Mouse (Mus musculus): ENCODE data around the gene Selenon. TPM values are rescaled to one million over a fixed set of nuclear protein-coding genes. Genes with fewer than 3 reads are reported as not detected.
A peak's percentile ranks its signal among the peaks of the same experiment; 100 is the strongest.

Gene Selenon
- total and polyA plus RNA-seq, 3 experiments: 0.27 to 1.0 (median 0.64) TPM

DNA sequence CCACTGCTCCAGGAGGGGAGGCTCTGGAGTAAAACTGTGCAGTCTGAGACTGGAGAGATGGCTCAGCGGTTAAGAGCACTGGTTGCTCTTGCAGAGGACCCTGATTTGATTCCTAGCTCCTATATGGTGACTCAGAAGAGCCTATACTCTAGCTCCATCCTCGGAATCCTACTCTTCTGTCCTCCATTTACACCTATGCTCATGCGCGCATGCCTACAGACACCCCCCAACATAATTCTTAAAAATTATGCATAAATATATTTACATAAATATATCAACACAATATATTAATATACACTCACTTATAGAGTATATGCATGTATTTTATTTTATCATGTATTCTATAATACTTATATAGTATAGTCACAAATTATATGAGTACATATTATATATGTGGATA, 41.6 kb downstream of the Selenon start:
- no peak overlapping the region for H3K4me2 ChIP-seq (ENCODE audit: insufficient read depth, low read depth, poor library complexity, severe bottlenecking)
- peaks cover 4 to 14% of the 10 kb centered on the region in 2 experiments; a peak in 3 of 4 replicates for H3K4me1 ChIP-seq (ENCODE audit: control insufficient read depth in 1 of 2, insufficient read depth in 2 of 2)
- H3K79me2 ChIP-seq (replicated peaks; ENCODE audit: control insufficient read depth, extremely low read depth, insufficient read depth, poor library complexity, severe bottlenecking): peaks cover 22% of the 10 kb centered on the region
- H3K27ac ChIP-seq (ENCODE audit: insufficient read depth, low read depth): no peak overlapping the region
- DNase-seq (ENCODE audit: extremely low read depth): no peak
- H3K9me3 ChIP-seq (replicated peaks; ENCODE audit: low read length): no peaks in the 10 kb centered on the region
- H3K36me3 ChIP-seq (replicated peaks in 1 of 2; ENCODE audit: control insufficient read depth in 1 of 2, insufficient read depth in 1 of 2, low read length in 1 of 2): peaks cover 0 to 11% of the 10 kb centered on the region in 2 experiments
- in situ Hi-C loops (cut with MboI; ENCODE audit: low pct_ligation_motif_present, low pct_unique_long_range_greater_than_20kb, low sequenced_read_pairs) (no loop called here), dilution Hi-C loops (cut with MboI; ENCODE audit: extremely low pct_ligation_motif_present, extremely low pct_unique_long_range_greater_than_20kb, low sequenced_read_pairs) (no loop called here)
- TF ChIP-seq MAFK (IDR thresholded peaks at IDR 0.05; ENCODE audit: insufficient replicate concordance, low read length): no peak
- no peak for TF ChIP-seq MXI1 (IDR thresholded peaks at IDR 0.05; ENCODE audit: low read depth, low read length)
- TF ChIP-seq TBP (conservative IDR thresholded peaks at IDR 0.05; ENCODE audit: low read depth, low read length): no peak
- no peak for TF ChIP-seq POLR2A (IDR thresholded peaks at IDR 0.05; ENCODE audit: low read depth, low read length)
- TF ChIP-seq PAX5 (IDR thresholded peaks at IDR 0.05; ENCODE audit: low read length): no peak
- no peak for TF ChIP-seq NRF1 (IDR thresholded peaks at IDR 0.05; ENCODE audit: low read depth, low read length)
- no peak for TF ChIP-seq IRF4 (IDR thresholded peaks at IDR 0.05; ENCODE audit: low read depth, low read length)
- no peak for TF ChIP-seq ELF1 (IDR thresholded peaks at IDR 0.05; ENCODE audit: low read depth, low read length)
- no peak for TF ChIP-seq USF2 (conservative IDR thresholded peaks at IDR 0.05; ENCODE audit: low read depth, low read length)
- TF ChIP-seq TCF12 (IDR thresholded peaks at IDR 0.05; ENCODE audit: low read depth, low read length): no peak
- no peak for TF ChIP-seq EP300 (IDR thresholded peaks at IDR 0.05; ENCODE audit: low read length)
- H3K27me3 ChIP-seq (replicated peaks): no peaks in the 10 kb centered on the region
- H3K9ac ChIP-seq (ENCODE audit: insufficient read depth, low read depth): no peak overlapping the region
- H3K4me3 ChIP-seq (replicated peaks in 1 of 3; ENCODE audit: low read depth in 2 of 3, low read length in 2 of 3, poor library complexity in 1 of 3): peak overlapping the region in 1 of 3 experiments; percentile 32

DNA sequence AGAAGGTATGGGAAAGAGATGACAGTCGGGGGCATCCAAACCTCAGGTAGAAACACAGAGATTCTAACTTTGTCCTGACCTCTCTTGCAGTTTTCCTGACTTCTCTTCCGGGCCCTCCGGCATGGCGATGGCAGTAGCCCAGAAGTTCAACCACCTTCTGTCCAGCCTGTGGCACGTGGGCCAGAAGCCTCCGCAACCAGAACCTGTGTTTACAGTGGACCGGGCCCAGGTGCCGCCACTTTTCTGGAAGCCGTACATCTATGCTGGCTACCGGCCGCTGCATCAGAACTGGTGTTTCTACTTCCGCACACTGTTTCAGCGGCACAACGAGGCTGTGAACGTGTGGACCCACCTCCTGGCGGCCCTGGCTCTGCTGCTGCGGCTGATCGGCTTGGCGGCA, 45.3 kb downstream of the Selenon start:
- no peaks in the 10 kb centered on the region for H3K27me3 ChIP-seq (replicated peaks)
- in situ Hi-C loops (cut with MboI; ENCODE audit: low pct_ligation_motif_present, low pct_unique_long_range_greater_than_20kb, low sequenced_read_pairs): no loop called here
- no peaks in the 10 kb centered on the region for H3K9me3 ChIP-seq (replicated peaks; ENCODE audit: low read length)
- H3K4me1 ChIP-seq (ENCODE audit: control insufficient read depth in 1 of 2, insufficient read depth in 2 of 2): no peaks in the 10 kb centered on the region
- TF ChIP-seq EP300 (IDR thresholded peaks at IDR 0.05; ENCODE audit: low read length): no peak
- no peak for DNase-seq (ENCODE audit: extremely low read depth)
- no peaks in the 10 kb centered on the region for H3K36me3 ChIP-seq (replicated peaks in 1 of 2; ENCODE audit: control insufficient read depth in 1 of 2, insufficient read depth in 1 of 2, low read length in 1 of 2)
- 0 out of 2 replicates have a peak, but pooled peaks cover 1% of the 10 kb centered on the region for H3K79me2 ChIP-seq (replicated peaks; ENCODE audit: control insufficient read depth, extremely low read depth, insufficient read depth, poor library complexity, severe bottlenecking)
- H3K27ac ChIP-seq (ENCODE audit: insufficient read depth, low read depth): no peak overlapping the region
- H3K4me3 ChIP-seq (replicated peaks in 1 of 3; ENCODE audit: low read depth in 2 of 3, low read length in 2 of 3, poor library complexity in 1 of 3): no peak overlapping the region
- dilution Hi-C loops (cut with MboI; ENCODE audit: extremely low pct_ligation_motif_present, extremely low pct_unique_long_range_greater_than_20kb, low sequenced_read_pairs): no loop called here
- no peak overlapping the region for H3K4me2 ChIP-seq (ENCODE audit: insufficient read depth, low read depth, poor library complexity, severe bottlenecking)
- no peak overlapping the region for H3K9ac ChIP-seq (ENCODE audit: insufficient read depth, low read depth)

DNA sequence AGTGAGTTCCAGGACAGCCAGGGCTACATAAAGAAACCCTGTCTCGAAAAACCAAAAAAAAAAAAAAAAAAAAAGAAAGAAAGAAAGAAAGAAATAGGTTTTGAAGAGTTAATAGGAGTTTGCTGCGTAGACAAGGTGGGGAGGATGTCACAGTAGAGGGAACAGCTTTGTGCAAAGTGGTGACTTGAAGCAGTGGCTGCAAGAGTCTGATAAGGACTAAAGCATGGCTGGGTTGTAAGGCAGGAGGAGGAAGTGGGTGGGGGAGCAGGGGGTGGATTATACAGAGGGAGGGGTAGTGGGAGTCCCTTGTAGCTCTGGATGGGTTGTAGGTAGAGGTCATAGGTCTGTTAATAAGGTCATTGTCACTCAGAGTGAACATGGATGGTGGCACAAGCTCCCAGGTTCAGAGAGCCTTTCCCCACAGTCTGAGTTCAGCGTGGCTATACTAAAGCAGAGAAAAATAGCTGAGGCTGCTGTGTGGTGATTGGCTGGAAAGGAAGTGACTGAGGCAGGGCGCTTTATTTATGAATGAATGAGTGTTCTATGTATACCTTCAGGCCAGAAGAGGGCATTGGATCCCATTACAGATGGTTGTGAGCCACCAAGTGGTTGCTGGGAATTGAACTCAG, 45.9 kb downstream of the Selenon start:
- Histone ChIP-seq H3K36me3 (replicated peaks in 1 of 2; ENCODE audit: control insufficient read depth in 1 of 2, insufficient read depth in 1 of 2, low read length in 1 of 2) (no peaks in the 10 kb centered on the region), H3K9ac (ENCODE audit: insufficient read depth, low read depth) (no peak overlapping the region), H3K4me1 (ENCODE audit: control insufficient read depth in 1 of 2, insufficient read depth in 2 of 2) (no peaks in the 10 kb centered on the region), H3K27ac (ENCODE audit: insufficient read depth, low read depth) (no peak overlapping the region), H3K4me3 (replicated peaks in 1 of 3; ENCODE audit: low read depth in 2 of 3, low read length in 2 of 3, poor library complexity in 1 of 3) (no peak overlapping the region), H3K27me3 (replicated peaks) (no peaks in the 10 kb centered on the region), H3K9me3 (replicated peaks; ENCODE audit: low read length) (no peaks in the 10 kb centered on the region), H3K4me2 (ENCODE audit: insufficient read depth, low read depth, poor library complexity, severe bottlenecking) (no peak overlapping the region), H3K79me2 (replicated peaks; ENCODE audit: control insufficient read depth, extremely low read depth, insufficient read depth, poor library complexity, severe bottlenecking) (no peaks in the 10 kb centered on the region)
- TF ChIP-seq ETS1 (conservative IDR thresholded peaks at IDR 0.05; ENCODE audit: low read depth, low read length) (no peak), MXI1 (IDR thresholded peaks at IDR 0.05; ENCODE audit: low read depth, low read length) (no peak), ZMIZ1 (IDR thresholded peaks at IDR 0.05; ENCODE audit: low read depth, low read length) (no peak), USF2 (conservative IDR thresholded peaks at IDR 0.05; ENCODE audit: low read depth, low read length) (no peak), USF1 (IDR thresholded peaks at IDR 0.05; ENCODE audit: low read depth, low read length) (no peak), JUND (conservative IDR thresholded peaks at IDR 0.05; ENCODE audit: low read depth, low read length) (no peak), NELFE (IDR thresholded peaks at IDR 0.05; ENCODE audit: low read depth, low read length) (no peak), UBTF (IDR thresholded peaks at IDR 0.05; ENCODE audit: low read depth, low read length) (no peak), CTCF (conservative IDR thresholded peaks at IDR 0.05 in 1 of 2, IDR thresholded peaks at IDR 0.05 in 1 of 2; ENCODE audit: low read depth in 2 of 2, low read length in 2 of 2) (no peak), MAX (IDR thresholded peaks at IDR 0.05; ENCODE audit: low read length) (no peak), TBP (conservative IDR thresholded peaks at IDR 0.05; ENCODE audit: low read depth, low read length) (no peak), RCOR1 (conservative IDR thresholded peaks at IDR 0.05; ENCODE audit: low read depth, low read length) (no peak), GABPA (IDR thresholded peaks at IDR 0.05; ENCODE audit: insufficient replicate concordance, low read depth, low read length) (no peak), MYC (IDR thresholded peaks at IDR 0.05; ENCODE audit: low read depth, low read length) (no peak), SMC3 (IDR thresholded peaks at IDR 0.05; ENCODE audit: low read depth, low read length) (no peak), POLR2A (IDR thresholded peaks at IDR 0.05; ENCODE audit: low read depth, low read length) (no peak), PAX5 (IDR thresholded peaks at IDR 0.05; ENCODE audit: low read length) (no peak), ELF1 (IDR thresholded peaks at IDR 0.05; ENCODE audit: low read depth, low read length) (no peak), MAZ (IDR thresholded peaks at IDR 0.05; ENCODE audit: low read depth, low read length) (no peak), BHLHE40 (IDR thresholded peaks at IDR 0.05; ENCODE audit: low read depth, low read length) (no peak)
- dilution Hi-C loops (cut with MboI; ENCODE audit: extremely low pct_ligation_motif_present, extremely low pct_unique_long_range_greater_than_20kb, low sequenced_read_pairs): no loop called here
- no peak for DNase-seq (ENCODE audit: extremely low read depth)
- in situ Hi-C loops (cut with MboI; ENCODE audit: low pct_ligation_motif_present, low pct_unique_long_range_greater_than_20kb, low sequenced_read_pairs): no loop called here
